Mouse (Mus musculus): ENCODE data around the gene Sspo.

Sspo gene

GRCm38 (mm10) chr6:48447929-48448328, at the start of gene Sspo:
Gene Sspo (plus strand): TSS chr6:48448229.
- no peak for DNase-seq (ENCODE audit: low spot score in 2 of 2)

GRCm38 (mm10) chr6:48399906-48400305, 48.1 kb upstream of the Sspo start:
- DNase-seq (ENCODE audit: low spot score in 2 of 2) = no peak

GRCm38 (mm10) chr6:48404071-48404470, 44.0 kb upstream of the Sspo start:
- no peak for DNase-seq (ENCODE audit: low spot score in 2 of 2)

- DNase-seq (ENCODE audit: low spot score in 2 of 2) = peak in 1 of 2 experiments; percentile 0
Observed at GRCm38 (mm10) chr6:48409726-48410343, 38.2 kb upstream of the Sspo start.

- DNase-seq (ENCODE audit: low spot score in 2 of 2) = peak in 1 of 2 experiments; percentile 1
Observed at GRCm38 (mm10) chr6:48410551-48410950, 37.5 kb upstream of the Sspo start.

- no peak for DNase-seq (ENCODE audit: low spot score in 2 of 2)
Observed at GRCm38 (mm10) chr6:48411193-48412092, 36.6 kb upstream of the Sspo start.

- DNase-seq (ENCODE audit: low spot score in 2 of 2) = no peak
Observed at GRCm38 (mm10) chr6:48412147-48412546, 35.9 kb upstream of the Sspo start.

- no peak for DNase-seq (ENCODE audit: low spot score in 2 of 2)
Observed at GRCm38 (mm10) chr6:48412662-48413061, 35.4 kb upstream of the Sspo start.

- no peak for DNase-seq (ENCODE audit: low spot score in 2 of 2)
Observed at GRCm38 (mm10) chr6:48413081-48413480, 34.9 kb upstream of the Sspo start.

- DNase-seq (ENCODE audit: low spot score in 2 of 2) = no peak
Observed at GRCm38 (mm10) chr6:48414886-48415285, 33.1 kb upstream of the Sspo start.

- DNase-seq (ENCODE audit: low spot score in 2 of 2) = no peak
Observed at GRCm38 (mm10) chr6:48415636-48416035, 32.4 kb upstream of the Sspo start.

GRCm38 (mm10) chr6:48416486-48416885, 31.5 kb upstream of the Sspo start:
- DNase-seq (ENCODE audit: low spot score in 2 of 2) = no peak

- DNase-seq (ENCODE audit: low spot score in 2 of 2) = no peak
Observed at GRCm38 (mm10) chr6:48420647-48421046, 27.4 kb upstream of the Sspo start.

- no peak for DNase-seq (ENCODE audit: low spot score in 2 of 2)
Observed at GRCm38 (mm10) chr6:48423336-48423735, 24.7 kb upstream of the Sspo start.

GRCm38 (mm10) chr6:48424074-48424473, 24.0 kb upstream of the Sspo start:
- no peak for DNase-seq (ENCODE audit: low spot score in 2 of 2)

GRCm38 (mm10) chr6:48426956-48427355, 21.1 kb upstream of the Sspo start:
- DNase-seq (ENCODE audit: low spot score in 2 of 2) = no peak

- DNase-seq (ENCODE audit: low spot score in 2 of 2) = no peak
Observed at GRCm38 (mm10) chr6:48428769-48429557, 19.1 kb upstream of the Sspo start.

GRCm38 (mm10) chr6:48430748-48431147, 17.3 kb upstream of the Sspo start:
- no peak for DNase-seq (ENCODE audit: low spot score in 2 of 2)

GRCm38 (mm10) chr6:48432893-48433816, 14.9 kb upstream of the Sspo start:
- DNase-seq (ENCODE audit: low spot score in 2 of 2) = no peak

GRCm38 (mm10) chr6:48434651-48435050, 13.4 kb upstream of the Sspo start:
- DNase-seq (ENCODE audit: low spot score in 2 of 2) = no peak

GRCm38 (mm10) chr6:48435111-48435510, 12.9 kb upstream of the Sspo start:
- DNase-seq (ENCODE audit: low spot score in 2 of 2) = no peak

Measured in frontal cortex, postnatal 14 days (tissue).